Mouse (Mus musculus) midbrain, embryonic 13.5 days (tissue): ENCODE data around the gene Poll. TPM values are rescaled to one million over a fixed set of nuclear protein-coding genes. Genes with fewer than 3 reads are reported as not detected.

Experiments used
- ATAC-seq: fragments of 200-750 bp; cut with Nextera tagmentation; 2 replicates; pipeline ENCODE4 v1.8.0; 2017; ENCODE audit warnings: mild to moderate bottlenecking, moderate TSS enrichment, moderate library complexity
- H3K27ac ChIP-seq: fragments of 300-500 bp; sonication (generic); 2 replicates; pipeline ENCODE4 v1.5.1; 2015; ENCODE audit warnings: inconsistent platforms, mild to moderate bottlenecking, moderate library complexity
- H3K27me3 ChIP-seq: fragments of 300-500 bp; sonication (generic); 2 replicates; pipeline ENCODE4 v1.6.1; 2015; ENCODE audit warnings: mild to moderate bottlenecking, inconsistent platforms
- H3K36me3 ChIP-seq: fragments of 300-500 bp; sonication (generic); 2 replicates; pipeline ENCODE4 v1.6.1; 2015; ENCODE audit warnings: mild to moderate bottlenecking, inconsistent platforms
- H3K4me1 ChIP-seq: fragments of 300-500 bp; sonication (generic); replicated peaks from 2 replicates; pipeline ENCODE4 v1.6.1; 2015; ENCODE audit warnings: inconsistent platforms
- H3K4me2 ChIP-seq: fragments of 300-500 bp; sonication (generic); replicated peaks from 2 replicates; pipeline ENCODE4 v1.6.1; 2015; ENCODE audit warnings: moderate library complexity, mild to moderate bottlenecking, inconsistent platforms
- H3K4me3 ChIP-seq: fragments of 300-500 bp; sonication (generic); replicated peaks from 2 replicates; pipeline ENCODE4 v1.5.1; 2015; ENCODE audit warnings: mild to moderate bottlenecking, inconsistent platforms
- H3K9ac ChIP-seq: fragments of 300-500 bp; sonication (generic); replicated peaks from 2 replicates; pipeline ENCODE4 v1.6.1; 2015; ENCODE audit warnings: mild to moderate bottlenecking, inconsistent platforms
- H3K9me3 ChIP-seq: fragments of 300-500 bp; sonication (generic); 2 replicates; pipeline ENCODE4 v1.6.1; 2016; ENCODE audit warnings: mild to moderate bottlenecking, inconsistent platforms
- WGBS: fragments of 180-500 bp; shearing (Covaris S2); methylation state at CpG from one replicate; pipeline ENCODE4 v1.1.7; 2015; 5-methylcytosine and 5-hydroxymethylcytosine counted together
- polyA plus RNA-seq: library from polyadenylated mRNA; unstranded; fragments of >200 nt; fragmentation: Nextera tagmentation; extraction: Ambion mirVana; gene quantifications from 2 replicates; pipeline ENCODE4 v1.2.1, GENCODE M21; 2015

Poll gene
- polyA plus RNA-seq, 1 experiment from 2014 or later, result 16.6 TPM

- Histone ChIP-seq H3K4me2 (peak overlapping the region; percentile 64), H3K9ac (peak overlapping the region; percentile 44; the same call in 1 of the 2 replicates), H3K4me1 (peaks cover 35% of the 10 kb centered on the region), H3K9me3 (no peaks in the 10 kb centered on the region), H3K27ac (no peak overlapping the region), H3K36me3 (no peaks in the 10 kb centered on the region), H3K27me3 (peaks cover 86% of the 10 kb centered on the region), H3K4me3 (peak overlapping the region; percentile 31)
- ATAC-seq, result peak; percentile 71
- WGBS, result under 1% methylated on average over 30 of the region's 30 CpGs
These were observed 15.4 kb downstream of the Poll start for GRCm38 (mm10) chr19:45544925-45545321.

GRCm38 (mm10) chr19:45544152-45544924, 16.0 kb downstream of the Poll start:
- Histone ChIP-seq H3K9ac (peak overlapping the region; percentile 44; the same call in 1 of the 2 replicates), H3K27me3 (peaks cover 86% of the 10 kb centered on the region), H3K9me3 (no peaks in the 10 kb centered on the region), H3K4me2 (peak overlapping the region; percentile 64), H3K4me1 (peaks cover 34% of the 10 kb centered on the region), H3K4me3 (peak overlapping the region; percentile 31), H3K27ac (no peak overlapping the region), H3K36me3 (no peaks in the 10 kb centered on the region)
- 1% methylated on average over 20 of the region's 26 CpGs for WGBS
- no peak for ATAC-seq

DNA sequence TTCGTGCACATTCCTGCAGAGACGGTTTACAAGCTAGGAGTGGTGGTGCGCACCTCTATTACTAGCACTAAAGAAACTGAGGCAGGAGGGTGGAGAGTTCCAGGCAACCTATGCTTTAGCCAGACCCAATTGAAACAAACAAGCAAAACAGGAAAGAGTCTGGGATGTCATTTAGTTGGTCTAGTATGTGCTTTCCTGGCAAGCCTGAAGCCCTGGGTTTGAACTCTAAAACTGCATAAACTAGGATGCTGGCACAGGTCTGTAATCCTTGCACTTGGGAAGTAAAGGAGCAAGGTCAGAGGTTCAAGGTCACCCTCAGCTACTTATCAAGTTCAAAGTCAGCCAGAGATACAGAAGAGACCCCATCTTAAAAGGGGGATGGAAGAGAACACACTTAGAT, 18.3 kb downstream of the Poll start:
- Histone ChIP-seq H3K36me3 (no peaks in the 10 kb centered on the region), H3K4me1 (peaks cover 26% of the 10 kb centered on the region), H3K4me3 (peak overlapping the region; percentile 43), H3K4me2 (peak overlapping the region; percentile 67), H3K9me3 (no peaks in the 10 kb centered on the region), H3K9ac (peak overlapping the region; percentile 66), H3K27me3 (peaks cover 85% of the 10 kb centered on the region), H3K27ac (peak overlapping the region; percentile 11)
- no peak for ATAC-seq
- 14% methylated on average over 3 of the region's 3 CpGs for WGBS

GRCm38 (mm10) chr19:45541409-45542041, 18.8 kb downstream of the Poll start:
- peaks cover 79% of the 10 kb centered on the region for H3K27me3 ChIP-seq
- 0% methylated on average over 36 of the region's 58 CpGs for WGBS
- peak overlapping the region; percentile 43 for H3K4me3 ChIP-seq
- ATAC-seq, result peak; percentile 63
- no peaks in the 10 kb centered on the region for H3K9me3 ChIP-seq
- peak overlapping the region; percentile 66 for H3K9ac ChIP-seq
- peaks cover 26% of the 10 kb centered on the region for H3K4me1 ChIP-seq
- H3K36me3 ChIP-seq, result no peaks in the 10 kb centered on the region
- peak overlapping the region; percentile 67 for H3K4me2 ChIP-seq
- peak overlapping the region; percentile 11 for H3K27ac ChIP-seq

GRCm38 (mm10) chr19:45540657-45541408, 19.5 kb downstream of the Poll start:
- no peaks in the 10 kb centered on the region for H3K9me3 ChIP-seq
- H3K27ac ChIP-seq, result no peak overlapping the region
- peak overlapping the region; percentile 43 for H3K4me3 ChIP-seq
- WGBS, result 24% methylated on average over 8 of the region's 8 CpGs
- H3K4me2 ChIP-seq, result peak overlapping the region; percentile 67
- H3K9ac ChIP-seq, result peak overlapping the region; percentile 66
- peaks cover 76% of the 10 kb centered on the region for H3K27me3 ChIP-seq
- H3K4me1 ChIP-seq, result peaks cover 26% of the 10 kb centered on the region
- 0 out of 2 replicates have a peak, but pooled peaks have one; percentile 2 for ATAC-seq
- no peaks in the 10 kb centered on the region for H3K36me3 ChIP-seq

DNA sequence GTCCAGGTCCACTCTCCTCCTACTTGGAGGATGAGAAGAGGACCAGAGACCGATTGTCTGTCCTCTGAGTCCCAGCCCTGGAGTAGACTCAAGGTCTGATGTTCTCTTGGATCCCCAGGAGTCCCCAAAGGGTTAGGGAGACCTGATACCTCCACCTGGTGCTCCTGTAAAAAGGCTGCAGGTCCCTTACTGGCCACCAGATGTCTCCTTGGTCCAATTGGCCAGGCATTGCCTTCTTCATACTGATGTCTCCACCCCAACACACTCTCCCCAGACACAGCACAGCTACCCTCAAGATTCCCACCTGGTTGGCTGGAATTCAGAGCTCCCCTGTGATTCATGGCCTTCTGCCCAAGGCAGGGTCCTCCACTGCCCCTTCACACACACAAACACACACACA, 22.8 kb downstream of the Poll start:
- H3K4me2 ChIP-seq, result no peak overlapping the region
- H3K9me3 ChIP-seq, result no peaks in the 10 kb centered on the region
- H3K36me3 ChIP-seq, result no peaks in the 10 kb centered on the region
- peaks cover 46% of the 10 kb centered on the region for H3K27me3 ChIP-seq
- ATAC-seq, result no peak
- H3K4me1 ChIP-seq, result peaks cover 24% of the 10 kb centered on the region
- no peak overlapping the region for H3K4me3 ChIP-seq
- 60% methylated on average over 1 of the region's 1 CpGs for WGBS
- no peak overlapping the region for H3K27ac ChIP-seq
- H3K9ac ChIP-seq, result no peak overlapping the region

DNA sequence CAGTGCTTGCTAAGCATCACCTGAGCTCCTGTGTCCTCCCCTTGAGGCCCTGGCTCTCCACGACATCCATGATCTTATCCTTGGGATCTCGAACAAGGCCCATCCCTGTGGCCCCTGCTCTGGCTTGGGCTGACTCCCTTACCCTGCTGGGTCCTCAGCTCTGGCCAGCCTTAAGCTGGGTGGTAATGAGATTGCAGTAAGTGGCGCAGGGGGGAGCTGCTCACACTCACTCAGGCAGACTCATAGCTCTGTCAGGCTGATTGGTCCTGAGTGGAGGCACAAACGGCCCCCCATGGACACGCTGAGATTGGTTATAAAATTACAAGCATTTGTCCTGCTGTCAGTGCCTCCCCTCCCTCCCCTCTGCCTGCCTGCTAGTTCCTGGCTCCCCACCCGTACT, 24.4 kb downstream of the Poll start:
- H3K4me2 ChIP-seq, result no peak overlapping the region
- H3K9ac ChIP-seq, result no peak overlapping the region
- peaks cover 12% of the 10 kb centered on the region for H3K4me1 ChIP-seq
- no peaks in the 10 kb centered on the region for H3K9me3 ChIP-seq
- H3K36me3 ChIP-seq, result peaks cover 2% of the 10 kb centered on the region; the same call in 1 of the 2 replicates
- H3K4me3 ChIP-seq, result no peak overlapping the region
- peaks cover 33% of the 10 kb centered on the region for H3K27me3 ChIP-seq
- no peak for ATAC-seq
- 75% methylated on average over 6 of the region's 6 CpGs for WGBS
- no peak overlapping the region for H3K27ac ChIP-seq

DNA sequence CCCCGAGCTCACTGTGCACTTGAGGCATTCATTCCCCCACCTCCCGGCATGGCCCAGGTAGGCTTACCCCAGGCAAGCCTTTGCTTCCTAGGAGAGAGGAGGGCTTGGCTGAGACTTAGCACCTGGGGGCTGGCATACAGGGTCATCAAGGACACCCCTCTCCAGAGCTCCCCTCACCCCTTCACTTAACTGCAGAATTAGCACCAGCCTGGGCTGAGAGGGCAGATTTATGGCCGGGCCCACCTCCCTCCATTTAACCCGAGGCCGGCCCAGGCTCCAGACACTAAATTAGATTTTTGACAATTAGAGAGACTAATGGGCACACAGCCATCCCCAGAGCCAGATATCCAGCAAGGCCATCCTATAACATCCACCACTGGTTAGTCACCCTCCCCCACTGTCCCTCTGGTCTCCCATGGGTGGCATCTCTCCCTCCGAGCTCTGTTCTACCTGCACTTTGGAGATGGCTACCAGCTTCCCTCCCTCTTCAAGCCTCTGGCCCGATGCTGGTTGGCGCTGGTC, 25.1 kb downstream of the Poll start:
- WGBS, result 81% methylated on average over 8 of the region's 8 CpGs

GRCm38 (mm10) chr19:45533617-45534016, 26.7 kb downstream of the Poll start:
- Histone ChIP-seq H3K4me3 (no peak overlapping the region), H3K27ac (no peak overlapping the region), H3K9ac (no peak overlapping the region), H3K4me1 (peaks cover 4% of the 10 kb centered on the region), H3K9me3 (no peaks in the 10 kb centered on the region), H3K4me2 (no peak overlapping the region), H3K36me3 (peaks cover 24% of the 10 kb centered on the region), H3K27me3 (0 out of 2 replicates have a peak, but pooled peaks cover 11% of the 10 kb centered on the region)
- no peak for ATAC-seq
- WGBS, result 76% methylated on average over 7 of the region's 7 CpGs

More for the DNA sequence above, 25.1 kb downstream of the Poll start:
- Histone ChIP-seq H3K4me1 (peaks cover 6% of the 10 kb centered on the region), H3K36me3 (peaks cover 8% of the 10 kb centered on the region), H3K4me3 (no peak overlapping the region), H3K27me3 (peaks cover 27% of the 10 kb centered on the region), H3K27ac (no peak overlapping the region), H3K9ac (no peak overlapping the region), H3K9me3 (no peaks in the 10 kb centered on the region), H3K4me2 (no peak overlapping the region)
- no peak for ATAC-seq

GRCm38 (mm10) chr19:45531554-45531953, 28.8 kb downstream of the Poll start:
- Histone ChIP-seq H3K4me3 (no peak overlapping the region), H3K4me1 (peaks cover 4% of the 10 kb centered on the region), H3K4me2 (no peak overlapping the region), H3K27me3 (0 out of 2 replicates have a peak, but pooled peaks cover 4% of the 10 kb centered on the region), H3K36me3 (peaks cover 45% of the 10 kb centered on the region), H3K9me3 (no peaks in the 10 kb centered on the region), H3K9ac (no peak overlapping the region), H3K27ac (no peak overlapping the region)
- no peak for ATAC-seq
- 79% methylated on average over 6 of the region's 6 CpGs for WGBS

DNA sequence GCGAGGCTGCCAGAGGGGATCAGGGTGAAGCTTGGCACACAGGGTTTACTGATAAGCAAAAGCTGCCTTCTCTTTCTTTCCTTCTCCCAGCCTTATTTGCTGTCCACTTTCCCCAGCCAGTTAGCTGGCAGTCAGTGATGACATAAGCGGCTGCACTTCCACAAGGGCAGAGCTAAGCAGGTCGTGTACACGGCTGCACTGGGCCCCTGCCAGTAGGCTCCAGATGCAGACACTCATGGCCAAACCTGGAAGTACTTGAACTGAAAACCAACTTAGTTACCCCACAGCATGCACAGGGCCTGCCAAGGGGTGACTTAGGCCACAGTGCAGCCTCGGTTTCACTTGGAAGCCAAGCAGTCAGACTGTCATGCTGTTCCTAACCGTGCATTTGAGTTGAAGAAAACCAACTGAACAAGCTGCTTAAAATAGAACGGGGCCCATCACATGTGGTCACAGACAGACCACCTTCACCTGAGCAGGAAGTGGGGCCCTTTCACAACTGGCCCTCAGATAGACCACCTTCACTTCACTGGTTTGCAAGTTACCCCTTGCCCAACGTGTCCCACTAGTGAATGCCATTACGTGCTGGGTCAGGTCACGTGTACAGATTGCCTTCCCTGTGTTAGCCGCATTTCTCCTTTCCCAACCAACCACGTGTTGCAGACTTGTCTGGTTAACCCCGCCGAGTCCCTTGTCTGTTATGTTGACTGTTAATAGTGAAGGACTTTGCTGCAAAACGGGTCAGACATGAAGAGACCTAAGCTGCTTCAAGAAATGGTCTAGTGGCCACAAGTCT, 29.9 kb downstream of the Poll start:
- H3K4me2 ChIP-seq, result no peak overlapping the region

More for the DNA sequence above, 29.9 kb downstream of the Poll start:
- Histone ChIP-seq H3K4me1 (peaks cover 4% of the 10 kb centered on the region), H3K36me3 (peaks cover 46% of the 10 kb centered on the region), H3K27me3 (no peaks in the 10 kb centered on the region), H3K9me3 (no peaks in the 10 kb centered on the region), H3K27ac (no peak overlapping the region), H3K9ac (no peak overlapping the region), H3K4me3 (no peak overlapping the region)
- ATAC-seq, result no peak
- 90% methylated on average over 15 of the region's 15 CpGs for WGBS
